Mouse (Mus musculus): Measurements from ENCODE around the gene Itga9.

Itga9 gene

GRCm38 (mm10) chr9:118654969-118655368 is 48.5 kb downstream of the Itga9 start:
- peak; percentile 59 to 70 for DNase-seq

GRCm38 (mm10) chr9:118655726-118656125 is 49.2 kb downstream of the Itga9 start:
- DNase-seq: no peak

DNA sequence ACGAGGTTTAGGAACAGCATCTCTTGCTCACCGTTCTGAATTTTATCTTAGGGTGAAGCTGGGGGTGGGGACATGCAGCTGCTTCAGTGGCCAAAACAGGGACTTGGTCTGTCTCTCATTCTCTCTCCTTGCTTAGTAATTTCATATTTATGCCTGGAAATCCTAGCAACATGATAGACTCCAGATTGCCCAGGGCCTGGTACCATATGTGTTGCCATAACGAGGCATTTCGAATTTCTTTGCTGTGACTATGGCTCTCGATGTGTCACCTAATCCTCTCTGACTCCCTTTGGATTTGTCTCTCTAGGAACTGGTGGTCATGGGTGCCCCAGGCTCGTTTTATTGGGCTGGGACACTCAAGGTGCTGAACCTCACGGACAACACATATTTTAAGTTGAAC is 51.7 kb downstream of the Itga9 start:
- no peak for DNase-seq

DNA sequence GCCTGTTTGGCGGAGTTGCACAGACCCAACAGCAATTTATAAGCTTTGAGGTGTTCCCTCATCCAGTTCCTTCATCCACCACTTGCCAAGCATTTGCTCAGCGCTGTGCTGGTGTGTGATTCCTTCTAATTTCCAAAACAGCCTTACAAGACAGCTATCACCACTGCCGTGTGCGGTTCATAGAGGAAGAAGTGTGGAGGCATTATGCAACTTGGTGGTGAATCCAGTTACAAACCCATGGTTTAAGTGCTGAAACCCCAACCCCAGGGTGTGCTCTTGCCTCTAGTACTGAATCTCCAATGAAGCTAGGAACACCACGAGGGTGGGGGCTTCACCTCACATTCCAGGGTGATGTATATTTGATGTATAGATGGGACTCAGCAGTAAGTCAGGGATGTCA is 53.3 kb downstream of the Itga9 start:
- DNase-seq: no peak

GRCm38 (mm10) chr9:118660259-118660658 is 53.8 kb downstream of the Itga9 start:
- no peak for DNase-seq

DNA sequence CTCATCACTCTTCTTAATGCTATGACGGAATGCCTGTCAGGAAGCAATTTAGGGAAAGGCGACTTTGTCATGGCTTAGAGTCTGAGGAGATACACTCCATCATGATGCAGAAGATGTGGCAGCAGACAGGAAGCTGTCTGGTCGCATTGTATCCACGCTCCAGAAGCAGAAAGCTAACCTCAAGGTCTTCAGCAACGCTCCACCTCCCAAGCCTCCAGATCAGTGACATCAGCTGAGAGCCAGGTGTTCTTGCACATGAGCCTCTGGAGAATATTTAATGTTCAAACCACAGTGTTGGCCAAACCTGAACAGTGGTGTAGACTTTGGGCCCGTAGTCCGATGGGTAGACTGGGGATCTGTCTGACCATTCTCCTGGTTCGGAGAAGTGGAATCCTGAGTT is 55.5 kb downstream of the Itga9 start:
- no peak for DNase-seq

GRCm38 (mm10) chr9:118662476-118662875 is 56.0 kb downstream of the Itga9 start:
- peak; percentile 31 to 46 for DNase-seq

GRCm38 (mm10) chr9:118663938-118664337 is 57.4 kb downstream of the Itga9 start:
- DNase-seq: no peak

DNA sequence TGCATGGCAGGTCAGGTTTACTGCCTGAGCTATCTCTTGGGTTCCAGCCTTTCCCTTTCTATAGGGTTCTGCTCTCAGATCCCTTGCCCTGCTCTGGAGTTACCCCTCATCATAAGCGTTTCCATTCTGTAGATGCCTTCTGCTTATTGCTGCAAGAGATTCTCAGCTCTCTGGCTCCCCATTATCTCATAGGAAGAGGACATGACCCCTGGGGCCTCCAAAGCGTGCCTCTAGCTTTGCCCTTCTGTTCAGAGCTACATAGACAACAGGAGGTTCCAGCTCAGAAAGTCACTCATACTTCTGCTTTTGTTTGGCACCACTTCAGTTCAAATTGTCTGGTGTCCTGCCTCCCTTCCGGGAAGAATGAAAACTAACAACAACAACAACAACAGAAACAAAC is 59.6 kb downstream of the Itga9 start:
- no peak for DNase-seq

DNA sequence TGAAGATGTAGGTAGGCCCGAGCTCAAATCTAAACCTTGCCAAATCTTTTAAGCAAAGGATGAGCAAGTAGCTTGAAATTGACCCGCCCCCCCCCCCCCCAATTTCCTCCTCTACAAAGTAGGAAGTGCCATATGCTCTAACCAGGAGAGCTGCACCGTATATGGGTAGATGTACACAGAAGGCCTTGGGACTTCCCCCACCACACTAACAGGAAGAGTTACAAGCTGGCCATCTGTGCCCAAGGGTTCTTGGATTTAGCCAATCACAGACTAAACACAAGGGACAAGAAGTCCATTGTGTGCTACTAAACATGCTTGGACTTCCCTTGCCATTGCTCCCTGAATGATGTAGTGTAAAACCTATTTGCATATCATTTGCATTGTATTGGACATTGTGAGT is 63.2 kb downstream of the Itga9 start:
- no peak for DNase-seq

GRCm38 (mm10) chr9:118674277-118674676 is 67.8 kb downstream of the Itga9 start:
- DNase-seq: peak in 1 of 2 experiments; percentile 43

- DNase-seq: peak in 1 of 2 experiments; percentile 47
Observed at GRCm38 (mm10) chr9:118674761-118675160, 68.3 kb downstream of the Itga9 start.

DNA sequence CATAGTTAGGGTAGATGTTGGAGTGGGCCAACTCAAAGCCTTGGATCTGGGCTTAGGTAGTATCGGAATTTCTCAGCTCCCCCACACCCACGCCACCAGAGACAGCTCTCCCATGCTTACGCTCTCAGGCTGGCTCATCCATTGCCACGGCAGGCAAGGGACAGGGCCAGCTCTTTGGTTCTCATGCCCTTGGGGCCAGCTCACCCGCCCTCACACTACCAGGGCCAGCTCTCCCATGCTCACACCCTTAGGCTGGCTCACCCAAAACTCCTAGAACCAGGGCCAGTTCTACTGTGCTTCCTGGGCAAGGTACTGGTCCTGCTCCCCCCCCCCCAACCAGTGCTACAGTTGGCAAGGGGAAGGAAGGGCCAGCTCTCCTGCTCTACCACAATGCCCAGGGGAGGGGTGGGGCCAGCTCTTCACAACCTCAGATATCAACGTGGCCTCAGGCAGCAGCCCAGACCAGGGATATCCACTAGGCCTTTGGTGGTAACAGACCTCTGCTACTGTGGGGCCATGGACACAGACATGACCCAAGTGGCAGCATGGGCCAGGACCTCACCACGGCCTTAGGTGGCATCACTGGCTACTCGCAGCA is 69.2 kb downstream of the Itga9 start:
- no peak for DNase-seq

DNA sequence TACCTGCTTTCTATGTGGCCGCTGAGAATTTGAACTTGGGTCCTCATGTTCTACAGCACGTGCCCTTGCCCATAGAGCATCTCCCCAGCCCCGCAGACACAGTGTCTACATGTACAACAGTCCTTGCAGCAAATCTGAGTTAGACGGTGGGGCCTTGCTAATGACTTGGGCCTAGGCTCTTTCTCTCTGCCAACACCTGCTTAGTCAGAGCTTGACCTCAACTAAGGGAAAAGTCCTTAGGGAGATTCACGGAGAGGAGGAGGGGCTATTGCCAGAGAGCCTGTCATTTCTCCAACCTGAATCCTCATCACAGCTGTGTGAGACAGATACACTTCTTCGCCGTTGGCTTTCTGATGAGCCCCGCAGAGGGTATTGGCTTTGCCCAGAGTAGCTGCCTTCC is 70.2 kb downstream of the Itga9 start:
- DNase-seq: no peak

GRCm38 (mm10) chr9:118677349-118677748 is 70.9 kb downstream of the Itga9 start:
- no peak for DNase-seq

DNA sequence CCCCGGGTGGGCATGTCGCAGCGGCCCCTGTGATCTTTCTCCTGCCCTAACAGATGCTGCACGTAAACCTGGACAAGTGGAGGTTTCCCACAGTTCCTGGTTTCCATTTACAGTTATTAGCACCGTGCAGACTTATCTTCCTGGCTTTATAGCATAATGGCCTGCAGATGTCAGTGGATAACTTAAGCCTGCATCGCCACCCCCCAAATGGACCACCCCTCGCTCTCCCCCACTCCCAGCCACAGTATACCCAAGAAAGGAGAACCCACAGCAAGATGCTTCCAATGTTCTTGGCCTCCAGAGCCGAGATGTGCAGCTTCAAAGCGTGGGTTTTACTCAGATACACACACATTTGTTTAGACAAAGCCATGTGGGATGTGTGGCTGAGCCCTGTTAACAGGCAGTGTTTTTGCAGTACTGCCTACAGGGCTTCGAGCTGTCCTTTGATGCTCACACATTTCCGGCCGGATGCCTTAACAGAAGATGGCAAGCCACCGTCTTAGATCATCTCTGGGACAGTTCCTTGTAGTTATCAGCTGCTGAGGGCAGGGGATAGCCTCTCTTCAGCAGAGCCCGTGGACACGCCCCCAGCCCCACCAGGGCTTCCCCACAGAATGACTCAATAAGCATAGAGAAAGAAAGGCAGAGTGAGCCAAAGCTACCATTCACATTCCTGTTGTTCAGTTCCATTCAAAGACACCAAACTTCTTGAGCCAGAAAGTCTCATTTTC is 71.7 kb downstream of the Itga9 start:
- DNase-seq: no peak

GRCm38 (mm10) chr9:118678759-118679158 is 72.3 kb downstream of the Itga9 start:
- DNase-seq: no peak

DNA sequence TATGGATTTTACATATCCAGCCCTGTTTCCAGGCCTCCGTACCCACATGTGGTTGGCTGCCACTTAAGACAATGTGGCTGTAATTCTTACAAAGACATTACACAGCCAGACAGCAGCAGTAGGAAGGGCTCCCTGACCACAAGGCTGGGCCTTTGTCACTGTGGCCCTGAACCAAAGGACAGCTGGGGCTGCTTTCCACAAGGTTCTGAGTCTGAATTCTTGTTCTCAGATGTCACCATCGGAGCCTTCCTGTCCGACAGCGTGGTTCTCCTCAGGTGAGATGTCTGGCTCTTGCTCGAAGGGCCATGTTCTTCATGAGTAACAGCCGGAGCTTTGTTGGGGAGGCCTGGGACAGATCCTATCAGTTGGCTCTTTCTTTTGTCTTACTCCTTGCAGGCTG is 75.0 kb downstream of the Itga9 start:
- no peak for DNase-seq

DNA sequence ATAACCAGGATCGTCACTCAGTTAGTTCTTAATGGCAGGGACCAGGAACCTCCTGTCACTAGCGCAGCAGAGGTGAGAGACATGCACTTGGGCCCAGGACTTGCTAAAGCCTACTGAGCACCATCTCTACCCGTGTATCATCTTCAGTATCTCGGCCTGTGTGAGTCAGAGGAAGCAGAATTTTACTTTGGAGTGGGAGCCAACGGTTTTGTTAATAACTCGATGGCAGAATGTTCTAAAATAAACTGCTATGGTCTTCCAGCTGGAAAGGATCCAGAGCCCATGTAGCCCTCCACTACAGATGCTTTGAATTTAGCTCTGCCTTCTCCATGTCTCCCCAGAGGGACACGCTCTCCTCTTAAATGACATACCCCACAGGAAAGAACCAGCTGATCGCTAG is 75.7 kb downstream of the Itga9 start:
- no peak for DNase-seq

- DNase-seq: no peak
Observed at GRCm38 (mm10) chr9:118683507-118683906, 77.0 kb downstream of the Itga9 start.

DNA sequence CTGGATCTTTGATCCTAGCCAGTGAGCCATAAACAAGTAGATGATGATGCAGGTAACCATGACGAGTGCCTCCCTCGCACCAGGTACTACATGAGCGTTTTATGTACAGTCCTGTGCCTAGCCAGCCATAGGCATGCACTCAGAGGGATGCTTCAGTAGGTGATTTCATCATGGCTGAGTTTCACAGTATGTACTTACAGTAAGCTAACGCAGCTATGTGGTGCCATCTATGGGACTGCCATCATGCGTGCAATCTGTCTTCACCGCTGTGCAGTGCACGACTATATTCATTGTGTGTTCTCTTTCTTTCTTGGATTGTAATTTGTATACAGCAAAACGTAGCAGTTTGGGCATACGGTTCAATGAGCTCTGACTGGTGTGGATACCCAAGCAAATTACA is 77.9 kb downstream of the Itga9 start:
- DNase-seq: no peak

DNA sequence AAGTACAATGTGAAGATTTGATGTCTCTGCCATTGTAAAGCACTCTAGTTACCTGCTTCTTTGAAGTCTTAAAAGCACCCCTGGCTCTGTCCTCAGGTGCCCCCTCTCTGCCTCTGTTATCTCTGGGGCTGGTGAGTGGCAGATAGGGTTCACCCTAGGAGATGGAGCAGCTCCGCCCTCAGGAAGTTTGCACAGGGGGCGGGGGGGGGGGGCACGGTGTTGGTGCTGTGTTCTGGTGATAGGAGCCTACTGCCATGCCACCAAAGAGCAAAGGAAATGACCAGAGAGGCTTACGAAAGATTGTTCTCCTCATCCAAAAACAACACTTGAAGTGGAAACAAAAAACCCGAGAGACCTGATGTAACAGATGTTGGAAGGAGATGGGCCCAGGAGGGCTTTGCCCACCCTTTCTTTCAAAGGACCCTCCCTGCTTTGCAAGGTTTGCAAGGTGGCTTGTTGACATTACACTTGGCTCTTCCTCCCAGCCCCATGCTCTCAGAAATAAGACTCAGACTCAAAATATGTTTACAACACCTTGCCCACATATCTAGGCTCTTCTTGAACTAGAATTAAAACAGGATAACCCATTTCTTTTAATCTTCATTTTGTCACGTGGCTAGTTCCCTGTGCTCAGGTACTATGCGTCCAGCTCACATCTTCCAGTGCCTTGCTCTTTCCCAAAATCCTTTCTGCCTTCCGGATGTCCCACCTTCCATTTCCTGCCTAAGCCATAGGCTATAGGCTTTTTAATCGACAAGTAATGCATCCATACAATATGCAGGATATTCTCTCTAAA is 79.9 kb downstream of the Itga9 start:
- DNase-seq: no peak

GRCm38 (mm10) chr9:118688248-118688647 is 81.8 kb downstream of the Itga9 start:
- DNase-seq: no peak

GRCm38 (mm10) chr9:118688921-118689451 is 82.5 kb downstream of the Itga9 start:
- peak in 1 of 2 experiments; percentile 36 for DNase-seq

Data from kidney, postnatal 25 days (tissue).